Mouse (Mus musculus): ENCODE measurements around the gene Hspb1. TPM values are rescaled to one million over a fixed set of nuclear protein-coding genes. Genes with fewer than 3 reads are reported as not detected.
A peak's percentile ranks its signal among the peaks of the same experiment; 100 is the strongest.

The Hspb1 gene
- polyA plus RNA-seq, 1 experiment: 29.6 TPM

DNA sequence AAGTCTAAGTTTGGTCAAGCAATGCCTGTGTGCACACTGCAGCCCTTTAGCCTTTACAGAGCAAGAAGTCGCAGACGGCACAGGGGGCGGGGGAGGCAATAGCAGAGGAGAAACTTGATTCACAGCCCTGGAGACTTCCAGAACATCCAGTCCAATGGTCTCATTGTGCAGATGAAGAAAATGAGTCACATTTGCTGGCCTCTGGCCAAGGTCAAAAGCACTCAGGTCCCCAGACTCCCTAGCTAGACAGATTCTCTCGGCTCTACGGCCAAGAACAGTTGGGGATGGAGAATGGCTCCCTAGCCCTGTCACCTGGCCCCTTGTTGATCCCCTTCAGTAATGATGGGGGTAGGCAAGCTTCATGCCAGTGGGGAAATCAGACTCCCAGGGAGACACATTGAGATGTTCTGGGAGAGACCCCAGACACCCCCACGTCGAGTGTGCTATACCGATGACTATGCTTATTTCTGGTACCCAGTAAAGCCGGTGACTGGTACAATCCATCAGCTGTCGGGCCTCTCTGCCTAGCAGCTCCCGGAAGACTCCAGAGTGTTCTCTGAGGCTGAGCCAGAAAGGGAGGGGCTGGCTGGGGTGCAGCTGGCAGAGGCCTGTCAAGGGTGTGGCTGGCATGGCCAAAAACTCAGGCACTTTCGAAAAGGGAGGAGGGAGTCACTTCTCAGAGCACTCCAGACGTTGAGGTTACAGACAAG lies 8.1 kb upstream of the Hspb1 start:
- no peak for DNase-seq (ENCODE audit: extremely low spot score in 1 of 2, low spot score in 1 of 2)

DNA sequence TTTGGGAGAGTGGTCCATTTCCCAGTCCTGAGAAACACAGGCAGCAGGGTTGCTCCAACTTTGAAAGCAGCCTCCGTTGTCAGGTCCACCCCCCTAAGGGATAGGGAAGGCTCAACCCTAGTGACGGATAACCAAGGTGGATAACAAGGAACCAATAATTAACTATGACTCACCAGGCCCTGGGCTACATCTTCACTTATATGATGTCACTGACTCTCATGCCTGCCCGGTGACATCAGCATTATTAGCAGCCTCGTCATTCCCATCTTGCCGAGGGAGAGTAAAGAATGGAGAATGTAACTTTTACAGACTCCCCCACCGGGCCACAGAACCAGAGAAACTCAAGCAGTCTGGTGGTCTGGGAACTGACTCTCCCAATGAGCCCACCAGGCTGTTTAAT lies 3.1 kb upstream of the Hspb1 start:
- no peak for DNase-seq (ENCODE audit: extremely low spot score in 1 of 2, low spot score in 1 of 2)

DNA sequence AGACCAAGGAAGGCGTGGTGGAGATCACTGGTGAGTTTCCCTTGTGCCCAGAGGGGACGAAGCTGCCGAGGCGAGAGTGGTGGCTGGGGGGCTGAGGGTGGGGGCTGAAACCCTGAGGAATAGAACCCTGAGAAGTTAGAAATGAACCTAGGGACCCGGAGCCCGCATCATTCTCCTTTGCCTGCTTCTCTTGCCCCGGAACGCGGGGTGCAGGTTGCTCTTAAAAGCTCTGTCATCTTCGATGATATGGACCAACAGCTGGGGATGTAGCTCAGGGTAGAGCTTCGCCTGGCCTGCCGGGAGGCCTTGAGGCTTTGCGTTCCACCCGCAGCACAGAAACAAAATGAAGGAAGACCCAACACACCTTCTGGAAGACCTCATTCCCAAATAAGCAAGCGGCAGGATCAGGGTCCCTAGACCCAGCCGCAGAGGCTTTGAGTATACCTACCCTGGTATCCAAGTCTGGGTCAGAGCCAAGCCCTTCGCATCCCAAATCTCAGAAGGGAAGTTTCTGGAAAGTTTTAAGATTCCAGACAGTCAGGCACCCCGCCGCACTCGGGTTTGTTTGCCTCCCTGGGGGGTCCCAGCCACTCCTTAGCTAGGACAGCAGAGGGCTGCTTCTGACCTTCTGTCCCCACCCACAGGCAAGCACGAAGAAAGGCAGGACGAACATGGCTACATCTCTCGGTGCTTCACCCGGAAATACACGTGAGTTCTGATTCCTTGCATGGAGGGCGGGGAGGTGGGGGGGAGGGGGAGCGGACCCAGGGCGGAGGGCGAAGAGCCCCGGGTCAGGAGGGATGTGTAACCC lies 891 bp downstream of the Hspb1 start:
- no peak for DNase-seq (ENCODE audit: extremely low spot score in 1 of 2, low spot score in 1 of 2)

DNA sequence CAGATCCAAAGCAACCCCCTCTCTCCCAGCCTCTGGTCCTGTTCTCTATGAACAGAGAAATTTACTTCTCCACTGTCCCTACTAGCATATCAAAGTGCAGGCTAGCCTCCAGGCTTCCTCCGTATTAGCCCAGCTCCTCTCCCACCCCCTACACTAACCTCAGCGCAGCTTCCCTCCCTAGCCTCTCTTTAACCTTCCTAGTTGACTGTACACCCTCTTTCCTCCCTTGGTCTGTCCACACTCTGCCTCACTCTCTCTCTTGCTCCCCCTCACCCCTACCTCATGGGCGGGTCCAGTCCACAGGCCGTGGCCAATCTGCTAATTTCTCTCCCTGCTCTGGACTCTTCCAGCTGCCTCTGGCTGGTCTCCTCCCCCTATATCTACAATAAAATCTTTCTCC lies 2.6 kb downstream of the Hspb1 start:
- no peak for DNase-seq (ENCODE audit: extremely low spot score in 1 of 2, low spot score in 1 of 2)

DNA sequence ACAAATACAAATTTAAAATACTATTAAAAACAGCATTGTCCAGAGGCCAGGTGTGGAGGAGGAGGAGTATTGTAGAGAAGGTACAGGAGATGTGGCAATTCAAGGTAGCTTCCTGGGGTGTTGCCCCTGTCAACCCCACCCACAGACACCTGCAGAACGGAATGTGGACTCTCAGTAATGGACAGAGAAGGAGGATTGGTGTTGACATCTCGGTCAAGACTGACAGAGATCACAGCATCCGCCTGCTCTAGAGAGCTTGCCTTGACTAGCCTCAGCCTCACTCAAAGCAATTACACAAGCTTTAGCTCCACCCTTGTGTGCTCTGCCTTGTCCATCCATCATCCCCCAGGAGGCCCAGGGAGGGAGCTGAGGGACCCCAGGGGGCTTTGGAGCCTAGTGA lies 3.2 kb downstream of the Hspb1 start:
- DNase-seq (ENCODE audit: extremely low spot score in 1 of 2, low spot score in 1 of 2): no peak

DNA sequence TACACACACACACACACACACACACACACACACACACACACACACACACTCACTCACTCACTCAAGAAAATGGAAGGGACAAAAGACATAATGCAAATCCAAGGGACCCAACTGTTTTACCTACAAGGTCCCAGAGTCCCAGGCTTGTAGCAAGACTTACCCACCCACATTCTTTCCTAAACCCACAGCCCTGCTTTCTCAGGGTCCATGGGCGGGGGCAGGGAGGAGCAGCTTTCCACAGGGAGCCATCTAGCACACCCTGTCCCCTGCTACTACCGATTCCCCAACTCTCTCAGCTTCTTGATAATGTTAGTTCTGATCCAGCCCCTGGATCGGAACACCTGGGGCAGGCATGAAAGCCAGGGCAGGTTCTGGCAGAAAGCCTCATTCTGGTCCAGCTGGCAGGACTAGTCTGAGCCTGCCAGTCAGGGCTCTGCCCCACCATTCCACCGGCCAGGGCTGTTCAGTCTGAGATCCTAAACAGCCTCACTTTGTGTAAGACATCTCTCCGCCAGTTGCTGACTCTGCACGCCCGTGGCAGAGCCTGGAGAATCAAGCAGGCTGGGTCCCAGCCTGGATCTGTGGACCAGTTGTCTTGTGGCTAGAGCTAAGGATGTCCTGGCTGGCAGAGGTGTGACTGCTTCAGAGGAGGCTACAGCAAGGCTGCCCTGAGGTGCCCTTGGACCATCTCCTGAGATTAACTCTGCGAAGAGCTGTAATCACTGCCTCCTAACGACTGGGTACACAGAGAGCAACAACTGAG lies 5.1 kb downstream of the Hspb1 start:
- DNase-seq (ENCODE audit: extremely low spot score in 1 of 2, low spot score in 1 of 2): no peak

DNA sequence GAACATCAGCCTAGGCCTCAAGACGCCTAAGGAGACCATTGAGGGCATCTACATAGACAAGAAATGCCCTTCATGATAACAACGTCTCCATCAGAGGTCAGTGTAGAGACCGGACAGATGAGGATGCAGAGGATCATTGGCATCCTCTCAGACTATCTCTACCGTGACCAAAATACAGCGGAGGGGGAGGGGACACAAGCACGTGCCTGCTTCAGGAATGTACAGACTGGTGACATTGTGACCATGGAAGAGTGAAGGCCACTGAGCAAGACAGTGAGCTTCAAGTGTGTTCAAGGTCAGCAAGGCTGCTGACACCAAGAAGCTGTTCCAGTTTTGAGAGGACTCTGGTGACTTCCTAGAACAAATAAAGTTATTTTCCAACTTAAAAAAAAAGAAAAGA lies 7.2 kb downstream of the Hspb1 start:
- DNase-seq (ENCODE audit: extremely low spot score in 1 of 2, low spot score in 1 of 2): no peak

DNA sequence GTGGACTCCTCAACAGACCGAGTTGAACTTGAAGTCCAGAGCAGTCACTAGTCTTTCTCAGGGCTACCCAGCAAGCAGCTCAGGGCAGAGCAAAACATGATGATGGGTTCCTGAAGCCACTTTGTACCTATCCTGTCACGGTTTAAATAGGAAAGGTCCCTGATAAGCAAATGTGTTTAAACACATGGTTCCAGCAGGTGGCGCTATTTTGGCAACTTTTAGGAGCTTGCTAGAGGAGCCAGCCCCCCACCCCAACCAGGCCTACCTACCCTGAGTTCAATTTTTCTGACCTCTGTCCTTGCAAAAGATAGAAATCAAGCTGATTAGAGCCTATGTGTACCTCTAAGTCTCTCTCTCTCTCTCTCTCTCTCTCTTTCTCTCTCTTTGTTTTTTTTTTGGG lies 10.3 kb downstream of the Hspb1 start:
- peak in 1 of 2 experiments; percentile 77 for DNase-seq (ENCODE audit: extremely low spot score in 1 of 2, low spot score in 1 of 2)

DNA sequence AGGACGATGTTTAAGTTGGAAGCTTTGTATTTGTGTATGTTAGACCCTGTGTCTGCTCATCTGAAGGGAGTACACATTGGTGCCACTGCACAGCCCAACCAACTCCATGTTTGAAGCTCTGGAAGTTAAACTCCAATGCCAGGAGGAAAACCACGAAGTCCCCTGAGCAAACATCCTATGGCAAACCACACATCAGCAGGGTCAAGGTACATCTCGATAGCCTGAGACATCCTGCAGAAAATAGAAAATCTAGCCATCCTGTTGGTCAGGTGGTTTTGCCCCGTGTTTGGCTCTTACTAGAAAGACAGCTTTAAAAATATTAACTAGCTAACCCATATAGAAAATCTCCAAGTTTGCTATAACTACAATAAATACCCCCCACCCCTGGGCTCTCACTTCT lies 11.3 kb downstream of the Hspb1 start:
- no peak for DNase-seq (ENCODE audit: extremely low spot score in 1 of 2, low spot score in 1 of 2)

DNA sequence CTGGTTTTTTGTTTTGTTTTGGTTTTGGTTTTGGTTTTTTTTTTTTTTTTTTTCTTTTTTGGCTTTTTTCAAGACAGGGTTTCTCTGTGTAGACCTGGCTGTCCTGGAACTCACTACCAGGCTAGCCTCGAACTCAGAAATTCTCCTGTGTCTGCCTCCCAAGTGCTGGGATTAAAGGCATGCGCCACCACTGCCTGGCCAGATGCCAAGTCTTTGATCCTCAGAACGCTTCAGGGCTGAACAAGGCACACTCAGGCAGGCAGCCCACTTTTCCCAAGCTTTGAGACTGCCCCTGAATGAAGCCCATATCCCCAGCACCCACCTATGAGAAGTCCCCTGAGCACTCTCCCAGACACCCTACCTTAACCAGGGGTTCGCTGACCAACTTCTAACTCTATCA lies 12.1 kb downstream of the Hspb1 start:
- DNase-seq (ENCODE audit: extremely low spot score in 1 of 2, low spot score in 1 of 2): no peak

DNA sequence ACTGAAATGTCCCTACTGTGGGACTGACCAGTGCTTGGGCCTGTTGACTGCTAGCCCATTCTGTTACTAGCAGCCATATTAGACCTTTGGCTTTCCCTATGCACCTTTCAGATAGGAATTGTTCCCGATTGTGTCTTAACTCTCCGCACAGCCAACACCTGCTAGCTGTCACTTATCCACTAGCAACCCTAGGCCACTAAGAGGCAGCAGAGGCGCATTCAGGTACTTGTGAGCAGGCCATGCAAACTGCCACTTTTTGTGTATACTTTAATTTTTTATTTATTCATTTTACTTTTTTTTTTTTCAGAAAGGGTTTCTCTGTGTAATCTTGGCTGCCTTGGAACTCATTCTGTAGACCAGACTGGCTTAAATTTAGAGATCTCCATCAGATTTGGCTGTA lies 13.0 kb downstream of the Hspb1 start:
- DNase-seq (ENCODE audit: extremely low spot score in 1 of 2, low spot score in 1 of 2): no peak

DNA sequence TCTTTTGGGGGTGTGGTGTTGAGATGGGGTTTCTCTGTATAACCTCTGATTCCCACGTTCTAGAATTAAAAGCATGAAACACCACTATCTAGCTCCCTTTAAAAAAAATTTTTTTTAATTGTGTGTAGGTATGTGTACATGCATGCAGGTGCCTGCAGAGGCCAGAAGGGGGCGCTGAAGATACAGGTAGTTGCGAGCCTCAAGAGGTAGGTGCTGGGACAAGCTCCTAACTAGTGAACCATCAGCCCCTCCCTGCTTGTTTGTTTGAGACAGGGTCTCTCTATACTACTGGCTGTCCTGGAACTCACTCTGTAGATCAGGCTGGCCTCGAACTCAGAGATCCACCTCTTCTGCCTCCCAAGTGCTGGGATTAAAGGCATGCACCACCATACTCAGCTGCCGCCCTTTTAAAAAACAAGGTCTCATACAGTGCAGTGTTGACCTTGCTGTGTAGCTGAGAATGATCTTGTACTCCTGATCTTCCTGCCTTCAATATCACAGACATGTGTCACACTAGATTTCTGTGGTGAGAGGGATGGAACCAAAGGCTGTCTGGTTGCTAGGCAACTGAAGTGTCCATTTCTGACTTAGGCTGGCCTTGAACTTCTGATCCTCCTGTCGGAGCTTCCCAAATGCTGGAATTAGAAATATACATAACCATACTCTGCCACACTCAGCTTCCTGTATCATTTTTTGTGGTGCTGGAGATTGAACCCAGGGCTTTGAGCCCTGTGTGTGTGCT lies 13.8 kb downstream of the Hspb1 start:
- no peak for DNase-seq (ENCODE audit: extremely low spot score in 1 of 2, low spot score in 1 of 2)

DNA sequence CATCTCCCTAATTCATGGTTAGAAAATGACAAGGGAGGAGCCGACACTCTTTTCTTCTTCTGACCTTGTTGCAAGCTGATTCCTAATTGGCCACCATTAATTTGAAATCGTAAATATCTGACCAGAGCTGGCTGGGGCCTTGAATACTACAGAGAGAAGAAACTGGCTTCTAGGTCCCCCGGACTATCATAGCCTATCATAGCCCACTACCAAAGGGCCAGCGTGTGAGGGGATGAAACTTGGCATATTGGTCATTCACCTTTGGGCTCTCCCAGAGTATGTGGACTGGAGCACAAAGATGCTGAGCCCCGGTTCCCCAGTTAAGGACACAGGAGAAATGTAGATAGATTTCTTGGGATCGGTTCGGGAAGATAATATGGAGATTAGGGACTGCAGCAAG lies 15.3 kb downstream of the Hspb1 start:
- DNase-seq (ENCODE audit: extremely low spot score in 1 of 2, low spot score in 1 of 2): no peak

DNA sequence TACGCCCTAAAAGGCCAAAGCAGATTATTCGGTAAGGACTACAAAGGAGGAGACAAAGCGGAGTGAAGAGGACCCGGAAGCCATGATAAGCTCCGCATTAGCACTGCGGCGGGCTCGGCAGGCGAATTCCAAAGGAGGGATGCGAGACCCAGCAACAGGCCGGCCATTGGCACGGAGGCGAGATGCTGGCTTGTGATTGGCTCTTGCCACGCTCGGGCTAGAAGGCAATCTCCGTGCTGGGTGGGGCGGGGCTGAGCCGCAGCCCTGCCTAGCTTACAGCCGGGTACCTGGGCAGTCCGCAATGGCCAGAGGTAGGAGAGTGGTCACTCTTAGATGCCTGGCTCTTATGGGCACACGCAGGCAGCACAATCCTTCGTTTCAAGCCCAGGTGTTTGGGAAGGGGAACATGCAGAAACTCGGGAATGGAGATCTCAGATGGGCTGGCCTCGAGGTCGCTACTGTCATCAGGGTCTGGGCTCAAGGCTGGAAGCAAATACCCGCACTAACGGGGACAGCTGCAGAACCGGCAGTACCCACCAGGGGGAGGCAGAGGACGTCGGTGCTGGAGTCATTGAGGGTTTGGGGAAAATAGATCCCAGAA lies 15.9 kb downstream of the Hspb1 start:
- DNase-seq (ENCODE audit: extremely low spot score in 1 of 2, low spot score in 1 of 2): peak; percentile 91 to 96

DNA sequence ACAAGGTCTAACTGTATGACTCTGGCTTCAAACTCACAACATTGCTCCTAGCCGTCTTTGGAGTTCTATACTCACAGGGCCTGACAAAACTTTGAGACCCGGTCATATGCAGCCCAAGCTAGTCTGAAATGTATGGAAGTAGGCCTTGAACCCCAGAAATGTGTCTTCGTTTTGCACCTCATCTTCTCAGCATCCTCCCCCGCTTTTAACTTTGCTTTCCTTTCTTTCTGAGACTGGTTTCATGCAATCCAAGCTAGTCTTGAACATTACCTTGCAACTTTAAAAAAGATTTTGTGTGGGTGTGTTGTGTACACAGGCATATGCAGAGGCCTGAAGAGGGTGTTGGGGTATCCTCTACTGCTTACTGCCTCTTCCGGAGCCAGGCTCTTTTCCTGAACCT lies 16.5 kb downstream of the Hspb1 start:
- DNase-seq (ENCODE audit: extremely low spot score in 1 of 2, low spot score in 1 of 2): no peak

DNA sequence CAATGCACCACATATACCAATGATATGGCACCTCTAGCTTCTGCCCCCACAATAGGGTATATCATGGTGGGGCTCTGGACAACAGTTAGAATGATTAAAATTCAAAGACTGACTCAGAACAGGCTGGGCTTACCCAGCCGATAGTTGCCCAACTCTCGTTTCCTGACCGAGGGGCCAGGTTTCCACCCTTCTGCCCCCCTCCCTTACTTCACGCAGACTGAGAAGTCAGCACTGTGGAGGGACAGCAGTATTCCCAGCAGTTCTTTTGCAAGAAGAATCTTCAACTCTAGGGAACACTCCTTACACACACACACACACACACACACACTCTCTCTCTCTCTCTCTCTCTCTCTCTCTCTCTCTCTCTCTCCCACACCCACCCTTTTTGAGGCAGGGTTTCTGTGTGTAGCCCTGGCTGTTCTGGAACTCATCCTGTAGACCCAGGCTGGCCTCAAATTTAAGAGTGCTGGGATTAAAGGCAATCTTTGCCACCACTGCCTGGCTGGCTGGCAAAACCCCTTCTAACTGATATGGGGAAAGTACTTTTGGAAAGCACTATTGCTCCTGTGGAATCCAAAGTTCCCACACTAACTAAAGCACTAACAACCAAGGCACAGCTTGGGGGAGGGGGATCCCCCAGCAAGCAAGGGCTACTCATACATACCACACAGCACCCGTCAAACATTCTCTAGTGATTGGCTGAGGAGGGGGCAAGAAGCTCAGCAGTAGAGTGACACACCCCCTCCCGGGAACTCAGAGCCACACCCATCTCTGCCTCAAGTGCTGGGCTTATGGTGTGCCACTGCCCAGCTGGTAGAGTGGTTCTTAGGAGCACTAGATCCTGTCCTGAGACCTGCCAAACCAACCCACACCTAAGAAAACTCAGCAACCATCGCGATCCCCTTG lies 17.9 kb downstream of the Hspb1 start:
- no peak for DNase-seq (ENCODE audit: extremely low spot score in 1 of 2, low spot score in 1 of 2)

DNA sequence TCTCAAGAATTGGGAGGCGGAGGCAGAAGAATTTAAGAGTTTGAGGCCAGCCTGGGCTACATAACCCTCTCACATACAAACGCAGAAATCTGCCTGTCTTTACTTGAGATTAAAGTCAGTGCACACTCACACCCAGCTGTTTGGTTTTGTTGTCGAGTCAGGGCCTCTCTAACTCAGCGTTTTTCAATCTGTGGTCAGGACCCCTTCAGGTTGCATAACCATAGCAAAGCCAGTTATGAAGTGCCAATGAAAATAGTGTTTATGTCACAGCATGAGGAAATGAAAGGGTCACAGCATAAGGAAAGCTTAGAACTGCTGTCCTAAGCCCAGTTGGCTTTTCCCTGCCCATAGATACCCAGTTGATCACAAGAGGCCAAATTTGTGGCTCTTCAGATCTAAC lies 19.1 kb downstream of the Hspb1 start:
- no peak for DNase-seq (ENCODE audit: extremely low spot score in 1 of 2, low spot score in 1 of 2)

DNA sequence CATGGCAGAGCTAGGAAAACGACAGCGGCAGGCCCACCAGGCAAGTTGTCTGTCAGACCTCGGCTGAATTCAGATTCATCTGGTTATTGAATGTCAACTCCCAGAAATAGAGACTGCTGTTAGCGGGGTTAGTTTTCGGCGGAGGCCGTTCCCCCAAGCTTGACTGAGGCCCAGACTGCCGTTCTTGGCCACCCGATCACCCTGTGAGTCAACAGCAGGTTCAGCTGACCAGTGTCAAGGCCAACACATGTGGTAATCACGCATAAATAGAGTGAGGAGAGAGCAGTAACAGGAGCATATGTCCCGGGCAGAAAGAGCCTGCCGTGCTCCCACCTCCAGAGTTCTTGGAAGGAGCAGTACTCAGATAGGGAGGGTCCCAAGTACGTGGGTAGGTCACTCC lies 19.5 kb downstream of the Hspb1 start:
- DNase-seq (ENCODE audit: extremely low spot score in 1 of 2, low spot score in 1 of 2): no peak

DNA sequence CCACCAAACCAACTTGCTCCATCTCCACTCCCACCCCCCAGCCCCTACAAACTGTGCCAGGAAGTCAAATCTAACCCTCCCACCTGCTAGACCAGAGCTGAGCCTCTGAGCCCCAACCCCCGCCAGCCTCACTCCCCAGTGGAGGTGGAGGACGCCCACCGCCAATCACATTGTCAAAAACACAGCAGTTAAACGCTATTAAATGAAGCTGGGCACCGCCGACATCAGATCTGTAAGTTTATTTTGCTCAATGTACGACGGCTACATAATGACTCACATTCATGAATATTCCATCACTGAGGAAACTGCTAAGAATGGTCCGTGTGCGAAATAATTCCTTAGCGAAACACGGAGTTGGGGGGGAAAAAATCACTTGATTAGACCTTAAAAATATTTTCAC lies 20.5 kb downstream of the Hspb1 start:
- peak in 1 of 2 experiments; percentile 79 for DNase-seq (ENCODE audit: extremely low spot score in 1 of 2, low spot score in 1 of 2)

Data from frontal cortex, adult 2 months (tissue).